Mouse (Mus musculus) bone marrow macrophage, adult 2 months (primary cell): Measurements from ENCODE around the gene Ebf1. TPM values are rescaled to one million over a fixed set of nuclear protein-coding genes. Genes with fewer than 3 reads are reported as not detected.

Experiments used
- H3K27ac ChIP-seq: 2 replicates; pipeline ENCODE4 v1.5.1; 2012; ENCODE audit warnings: low read depth, low read length; ENCODE audit not compliant: insufficient read depth
- H3K4me1 ChIP-seq: 2 replicates; pipeline ENCODE4 v1.6.1; 2012; ENCODE audit warnings: low read length; ENCODE audit not compliant: control insufficient read depth, insufficient read depth
- H3K4me3 ChIP-seq: 2 replicates; pipeline ENCODE4 v1.5.1; 2012; ENCODE audit warnings: mild to moderate bottlenecking, low read length, moderate library complexity; ENCODE audit not compliant: insufficient read depth
- CTCF ChIP-seq: IDR thresholded peaks from 2 replicates; pipeline ENCODE4 v1.5.1; 2012; ENCODE audit warnings: low read depth, mild to moderate bottlenecking, low read length, moderate library complexity
- POLR2A ChIP-seq: IDR thresholded peaks from 2 replicates; pipeline ENCODE4 v1.6.1; 2012; ENCODE audit warnings: mild to moderate bottlenecking, low read depth, low read length, borderline replicate concordance
- polyA plus RNA-seq: library from polyadenylated mRNA; stranded (reverse); fragments of >200 nt; gene quantifications from 2 replicates; pipeline ENCODE4 v1.2.4, GENCODE M21; 2012; ENCODE audit not compliant: missing spikeins, insufficient read depth, insufficient read length

The Ebf1 gene
- polyA plus RNA-seq, 1 experiment, result 0.32 TPM

DNA sequence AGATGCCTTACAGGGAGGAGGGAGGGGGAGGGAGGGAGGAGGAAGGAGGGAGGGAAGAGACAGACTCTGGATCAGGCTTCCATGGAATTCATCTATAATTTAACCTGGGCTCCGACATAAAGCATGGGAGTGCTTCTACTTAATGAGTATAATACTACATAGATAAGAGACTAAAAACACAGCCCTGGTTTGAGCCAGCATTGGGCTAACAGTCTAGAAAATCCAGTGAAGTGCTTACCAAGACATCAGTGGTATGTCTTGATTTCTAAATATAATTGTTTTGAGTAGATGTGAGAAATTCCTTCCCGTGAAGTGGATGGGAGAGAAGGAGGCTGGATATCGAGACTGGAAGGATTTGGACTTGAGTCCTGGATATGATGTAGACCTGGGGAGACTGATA lies 68.0 kb downstream of the Ebf1 start:
- TF ChIP-seq CTCF (no peak), POLR2A (no peak)
- Histone ChIP-seq H3K27ac (no peak overlapping the region), H3K4me3 (no peak overlapping the region), H3K4me1 (no peaks in the 10 kb centered on the region)

DNA sequence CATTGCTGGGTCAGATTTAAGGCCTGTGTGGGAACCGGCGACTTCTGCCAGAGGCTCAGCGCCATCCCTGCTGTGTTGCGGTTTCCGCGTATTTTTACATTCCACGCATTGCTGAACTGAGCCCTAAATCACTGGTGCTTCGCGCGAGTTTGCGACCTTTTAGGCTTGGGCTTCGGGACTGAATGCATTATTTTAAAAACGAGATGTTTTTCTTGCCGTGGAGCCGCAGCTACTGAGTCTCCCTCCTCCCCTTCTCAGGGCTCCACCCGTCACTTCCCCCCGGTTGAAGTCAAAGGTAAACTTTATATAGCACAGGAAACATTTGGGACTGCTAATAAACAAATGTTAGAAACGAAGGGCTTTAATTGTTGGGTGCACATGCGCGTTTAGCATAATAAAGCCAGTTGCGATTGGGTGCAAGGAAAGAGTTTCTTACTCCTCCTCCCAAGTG lies 68.8 kb downstream of the Ebf1 start:
- H3K4me3 ChIP-seq, result no peak overlapping the region
- no peak overlapping the region for H3K27ac ChIP-seq

GRCm38 (mm10) chr11:44686378-44686777 lies 69.3 kb downstream of the Ebf1 start:
- Histone ChIP-seq H3K4me3 (no peak overlapping the region), H3K27ac (no peak overlapping the region), H3K4me1 (no peaks in the 10 kb centered on the region)
- TF ChIP-seq POLR2A, result no peak
- no peak for TF ChIP-seq CTCF

More for the DNA sequence above, 68.8 kb downstream of the Ebf1 start:
- TF ChIP-seq CTCF (no peak), POLR2A (no peak)
- H3K4me1 ChIP-seq, result no peaks in the 10 kb centered on the region

GRCm38 (mm10) chr11:44688542-44688941 lies 71.4 kb downstream of the Ebf1 start:
- Histone ChIP-seq H3K4me1 (no peaks in the 10 kb centered on the region), H3K27ac (no peak overlapping the region), H3K4me3 (no peak overlapping the region)
- TF ChIP-seq POLR2A (no peak), CTCF (no peak)

- Histone ChIP-seq H3K27ac (no peak overlapping the region), H3K4me1 (no peaks in the 10 kb centered on the region), H3K4me3 (no peak overlapping the region)
- TF ChIP-seq CTCF (no peak), POLR2A (no peak)
These were observed 72.6 kb downstream of the Ebf1 start for GRCm38 (mm10) chr11:44689571-44690264.

DNA sequence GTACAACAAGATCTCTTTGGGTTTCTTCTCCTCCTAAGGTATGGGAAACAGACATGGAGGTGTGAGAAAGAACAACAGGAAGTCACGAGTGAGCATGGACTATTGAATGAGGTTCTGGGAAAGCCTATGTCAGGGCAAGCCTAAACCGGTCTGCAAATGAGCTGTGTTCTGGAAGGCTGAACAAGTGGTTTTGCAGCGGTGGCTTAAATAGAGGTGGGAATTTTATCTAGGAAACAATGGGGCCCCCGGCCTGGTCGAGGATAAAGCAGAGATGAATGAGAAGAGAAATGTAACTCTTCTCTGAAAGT lies 73.1 kb downstream of the Ebf1 start:
- H3K4me1 ChIP-seq, result no peaks in the 10 kb centered on the region
- H3K4me3 ChIP-seq, result no peak overlapping the region
- TF ChIP-seq CTCF (no peak), POLR2A (no peak)
- H3K27ac ChIP-seq, result no peak overlapping the region

- no peak overlapping the region for H3K4me3 ChIP-seq
- TF ChIP-seq POLR2A, result no peak
- no peak for TF ChIP-seq CTCF
These were observed 78.3 kb downstream of the Ebf1 start for GRCm38 (mm10) chr11:44695416-44695815.

DNA sequence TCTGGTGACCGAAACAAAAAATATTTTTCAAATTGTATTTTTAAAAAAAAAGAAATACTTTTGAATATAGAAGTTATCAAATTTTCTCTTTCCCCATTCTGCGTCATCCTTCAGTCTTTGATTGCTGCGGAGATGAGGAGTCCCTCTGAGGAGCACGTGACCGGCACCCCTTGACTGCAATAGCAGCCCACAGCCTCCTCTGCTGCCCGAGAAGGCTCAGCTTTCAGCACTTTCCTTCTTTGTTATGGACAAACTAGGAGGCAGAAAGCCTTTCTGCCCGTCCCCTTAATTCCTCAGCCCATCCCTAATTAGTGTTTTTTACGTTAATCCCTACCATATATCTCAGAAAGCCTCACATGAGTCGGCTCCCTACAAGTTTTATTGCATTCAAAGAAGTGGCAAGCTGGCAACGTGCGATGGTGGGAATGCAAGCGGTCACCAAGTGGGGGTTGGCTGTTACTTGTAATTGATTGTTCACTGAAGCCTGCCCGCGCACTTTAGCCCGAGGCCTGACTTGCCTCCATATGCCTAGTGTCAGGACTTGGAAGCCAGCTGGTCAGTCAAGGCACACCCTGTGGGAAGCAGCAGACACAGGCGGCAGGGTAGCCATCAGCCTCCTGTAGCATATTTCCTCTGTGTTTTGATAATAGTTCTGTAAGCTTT lies 79.6 kb downstream of the Ebf1 start:
- no peak for TF ChIP-seq POLR2A
- TF ChIP-seq CTCF, result no peak
- Histone ChIP-seq H3K4me1 (no peaks in the 10 kb centered on the region), H3K27ac (no peak overlapping the region), H3K4me3 (no peak overlapping the region)

More at GRCm38 (mm10) chr11:44695416-44695815, 78.3 kb downstream of the Ebf1 start:
- Histone ChIP-seq H3K4me1 (no peaks in the 10 kb centered on the region), H3K27ac (no peak overlapping the region)

DNA sequence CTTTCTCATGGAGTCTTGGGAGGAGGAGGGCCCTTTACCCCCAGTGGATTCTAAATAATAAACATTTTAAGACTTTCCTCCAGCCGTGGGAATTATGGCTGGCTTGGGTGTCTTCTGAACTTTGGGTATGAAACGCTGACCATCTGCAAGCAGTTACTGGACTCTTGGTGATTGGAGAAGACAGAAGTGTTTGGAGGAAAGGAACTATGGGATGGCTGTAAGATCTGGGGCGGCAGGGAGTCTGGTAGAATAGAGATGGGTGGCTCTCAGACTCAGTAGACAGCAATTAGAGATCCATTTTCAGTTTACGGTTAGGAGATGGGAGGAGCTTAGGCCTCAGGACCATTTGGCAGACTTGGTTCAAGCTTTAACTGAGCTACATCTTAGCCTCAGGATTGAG lies 83.1 kb downstream of the Ebf1 start:
- no peaks in the 10 kb centered on the region for H3K4me1 ChIP-seq
- TF ChIP-seq POLR2A (no peak), CTCF (no peak)
- H3K27ac ChIP-seq, result no peak overlapping the region
- H3K4me3 ChIP-seq, result no peak overlapping the region

DNA sequence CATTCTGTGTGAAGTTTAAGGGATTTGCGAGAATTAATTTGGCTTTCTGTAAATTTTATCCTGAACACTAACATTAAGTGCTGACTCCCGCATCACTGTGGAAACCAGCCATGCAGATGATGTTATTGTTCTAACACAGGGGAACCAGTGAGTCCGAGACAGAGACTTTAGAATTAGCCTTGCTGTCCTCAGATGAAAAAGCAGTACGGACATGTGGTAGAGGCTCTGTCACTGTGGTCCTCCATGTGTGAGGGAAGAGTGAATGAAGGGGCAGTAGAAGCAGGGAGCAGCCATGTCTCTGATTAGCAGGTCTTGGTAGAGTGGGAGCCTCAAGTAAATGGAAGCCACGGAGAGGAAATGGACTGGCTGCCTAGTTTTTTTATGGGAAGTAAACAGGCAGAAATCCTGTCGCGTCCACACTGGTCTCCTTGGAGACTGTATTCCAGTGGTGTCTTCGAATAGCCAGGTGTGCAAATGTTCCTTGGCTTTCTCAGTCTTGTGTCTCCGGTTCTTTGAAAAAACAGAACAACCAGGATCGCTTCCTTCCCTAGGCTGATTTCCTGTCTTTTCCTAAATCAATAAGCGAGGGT lies 84.2 kb downstream of the Ebf1 start:
- H3K4me1 ChIP-seq, result no peaks in the 10 kb centered on the region
- no peak overlapping the region for H3K27ac ChIP-seq
- H3K4me3 ChIP-seq, result no peak overlapping the region
- no peak for TF ChIP-seq CTCF
- no peak for TF ChIP-seq POLR2A
